ENCODE assay signal across 21 mouse cellular contexts in genomic region chr12:56905222-56905621, GRCm38 (mm10).
A peak's percentile ranks its signal among the peaks of the same experiment; 100 is the strongest.
DNase-seq lines count a peak whose midpoint lies in the region; ATAC-seq lines count a peak whose summit lies in the region.
"Had no signal": no experiment of that assay in that cellular context is flagged by ENCODE, and none has a peak within 500 bp of the region (broad histone marks: within the 10 kb centered on the region; RNA-seq: fewer than 3 reads in every experiment).

No protein-coding gene starts in this region.

- no peak overlapping the region for H3K9ac ChIP-seq in forebrain, embryonic 14.5 days (ENCODE audit: low read length)
- H3K9ac ChIP-seq in forebrain, embryonic 11.5 days (ENCODE audit: low read length) = no peak overlapping the region
- H3K9ac ChIP-seq in kidney, embryonic 16.5 days (replicated peaks; ENCODE audit: low read length) = no peak overlapping the region
- no peak overlapping the region for H3K9ac ChIP-seq in limb, embryonic 12.5 days (replicated peaks)
- H3K9ac ChIP-seq: embryonic facial prominence, embryonic 15.5 days; hindbrain, embryonic 14.5 days; limb, embryonic 15.5 days; liver, embryonic 15.5 days had no signal

- peak; percentile 23 for DNase-seq in forebrain, embryonic 14.5 days (ENCODE audit: low spot score)
- DNase-seq in forebrain, embryonic 11.5 days (ENCODE audit: low spot score) = no peak
- DNase-seq in kidney, postnatal 14 days = no peak
- DNase-seq in embryo, embryonic 10.5 days (ENCODE audit: low spot score) = peak; percentile 43
- no peak for DNase-seq in left cerebral cortex, adult 8-10 months (ENCODE audit: low spot score in 2 of 2)
- no peak for DNase-seq in spleen, adult 12 weeks (ENCODE audit: low spot score)
- DNase-seq: adrenal gland, postnatal 36 days; B cell, adult 2 months; cerebellum, adult 18-20 months; cerebellum, postnatal 36 days; right cerebral cortex, adult 18-20 months; thymus, postnatal 14 days had no signal

- no peak overlapping the region for H3K4me3 ChIP-seq in forebrain, embryonic 14.5 days (ENCODE audit: low read depth, low read length)
- no peak overlapping the region for H3K4me3 ChIP-seq in forebrain, embryonic 11.5 days (ENCODE audit: low read depth, low read length)
- no peak overlapping the region for H3K4me3 ChIP-seq in kidney, embryonic 16.5 days (ENCODE audit: low read length)
- 0 out of 2 replicates have a peak overlapping the region, but pooled peaks have one; percentile 11 for H3K4me3 ChIP-seq in limb, embryonic 12.5 days (replicated peaks)
- H3K4me3 ChIP-seq: embryonic facial prominence, embryonic 15.5 days; heart, embryonic 10.5 days; limb, embryonic 15.5 days; liver, embryonic 15.5 days had no signal

- H3K9me3 ChIP-seq in forebrain, embryonic 14.5 days (replicated peaks; ENCODE audit: control insufficient read depth, low read length) = no peaks in the 10 kb centered on the region
- H3K9me3 ChIP-seq in forebrain, embryonic 11.5 days (ENCODE audit: control insufficient read depth, low read length) = no peaks in the 10 kb centered on the region
- no peaks in the 10 kb centered on the region for H3K9me3 ChIP-seq in kidney, embryonic 16.5 days (ENCODE audit: low read length)
- no peaks in the 10 kb centered on the region for H3K9me3 ChIP-seq in limb, embryonic 12.5 days
- H3K9me3 ChIP-seq: embryonic facial prominence, embryonic 15.5 days; heart, embryonic 10.5 days; limb, embryonic 15.5 days; liver, embryonic 15.5 days had no signal

- no peaks in the 10 kb centered on the region for H3K36me3 ChIP-seq in forebrain, embryonic 14.5 days (ENCODE audit: control insufficient read depth, insufficient read depth, low read length)
- H3K36me3 ChIP-seq in forebrain, embryonic 11.5 days (ENCODE audit: control insufficient read depth, insufficient read depth, low read length) = no peaks in the 10 kb centered on the region
- no peaks in the 10 kb centered on the region for H3K36me3 ChIP-seq in kidney, embryonic 16.5 days (ENCODE audit: insufficient read depth, low read length)
- no peaks in the 10 kb centered on the region for H3K36me3 ChIP-seq in limb, embryonic 12.5 days
- H3K36me3 ChIP-seq: embryonic facial prominence, embryonic 15.5 days; heart, embryonic 10.5 days; limb, embryonic 15.5 days; liver, embryonic 15.5 days had no signal

- ATAC-seq in forebrain, embryonic 14.5 days = no peak; the same call in 1 of the 2 replicates
- ATAC-seq in forebrain, embryonic 11.5 days (replicated peaks; ENCODE audit: low FRiP score) = no peak
- 0 out of 2 replicates have a peak, but pooled peaks have one; percentile 44 for ATAC-seq in kidney, embryonic 16.5 days (ENCODE audit: low FRiP score, low TSS enrichment)
- peak; percentile 80; the same call in 1 of the 2 replicates for ATAC-seq in limb, embryonic 12.5 days (ENCODE audit: insufficient number of reproducible peaks, insufficient read depth, low FRiP score, low TSS enrichment, low read depth)
- ATAC-seq: midbrain, embryonic 16.5 days had no signal

- H3K27ac ChIP-seq in forebrain, embryonic 14.5 days (ENCODE audit: low read depth, low read length) = no peak overlapping the region
- H3K27ac ChIP-seq in forebrain, embryonic 11.5 days (ENCODE audit: low read depth, low read length) = no peak overlapping the region
- H3K27ac ChIP-seq in kidney, embryonic 16.5 days (ENCODE audit: low read length) = peak overlapping the region; percentile 41
- H3K27ac ChIP-seq in limb, embryonic 12.5 days = peak overlapping the region; percentile 73; the same call in 1 of the 2 replicates
- H3K27ac ChIP-seq: embryonic facial prominence, embryonic 15.5 days; heart, embryonic 10.5 days; hindbrain, embryonic 14.5 days; liver, embryonic 15.5 days; macrophage had no signal

- no peaks in the 10 kb centered on the region for H3K27me3 ChIP-seq in forebrain, embryonic 14.5 days (replicated peaks; ENCODE audit: control insufficient read depth, insufficient read depth, low read length)
- no peaks in the 10 kb centered on the region for H3K27me3 ChIP-seq in forebrain, embryonic 11.5 days (ENCODE audit: control insufficient read depth, insufficient read depth, low read length)
- no peaks in the 10 kb centered on the region for H3K27me3 ChIP-seq in kidney, embryonic 16.5 days (ENCODE audit: insufficient read depth, low read length)
- peaks cover 11% of the 10 kb centered on the region; the same call in 1 of the 2 replicates for H3K27me3 ChIP-seq in limb, embryonic 12.5 days
- H3K27me3 ChIP-seq: embryonic facial prominence, embryonic 15.5 days; liver, embryonic 15.5 days had no signal

- no peaks in the 10 kb centered on the region for H3K4me1 ChIP-seq in forebrain, embryonic 14.5 days (ENCODE audit: control insufficient read depth, insufficient read depth, low read length)
- H3K4me1 ChIP-seq in forebrain, embryonic 11.5 days (replicated peaks; ENCODE audit: control insufficient read depth, insufficient read depth, low read length) = no peaks in the 10 kb centered on the region
- 0 out of 2 replicates have a peak, but pooled peaks cover 6% of the 10 kb centered on the region for H3K4me1 ChIP-seq in kidney, embryonic 16.5 days (ENCODE audit: insufficient read depth, low read length)
- H3K4me1 ChIP-seq in limb, embryonic 12.5 days (replicated peaks) = peaks cover 23% of the 10 kb centered on the region
- H3K4me1 ChIP-seq: embryonic facial prominence, embryonic 15.5 days; heart, embryonic 10.5 days; liver, embryonic 15.5 days had no signal

- no peak overlapping the region for H3K4me2 ChIP-seq in forebrain, embryonic 14.5 days (ENCODE audit: low read length)
- H3K4me2 ChIP-seq in forebrain, embryonic 11.5 days (ENCODE audit: low read depth, low read length, severe bottlenecking) = no peak overlapping the region
- H3K4me2 ChIP-seq in kidney, embryonic 16.5 days (replicated peaks; ENCODE audit: low read depth, low read length) = no peak overlapping the region
- H3K4me2 ChIP-seq in limb, embryonic 12.5 days = peak overlapping the region; percentile 40
- H3K4me2 ChIP-seq: embryonic facial prominence, embryonic 15.5 days; hindbrain, embryonic 14.5 days; limb, embryonic 15.5 days; liver, embryonic 15.5 days had no signal

- WGBS in forebrain, embryonic 14.5 days = 21% methylated on average over 7 of the region's 7 CpGs
- 22% methylated on average over 7 of the region's 7 CpGs for WGBS in forebrain, embryonic 11.5 days
- 17% methylated on average over 7 of the region's 7 CpGs for WGBS in kidney, embryonic 16.5 days
- WGBS in limb, embryonic 12.5 days = 14% methylated on average over 7 of the region's 7 CpGs

Comparison
In these comparisons a context has a peak if more than half of its experiments do, and no peak if none do; other contexts are left out.
1. DNase-seq: peak in forebrain, embryonic 14.5 days (single experiment) and embryo, embryonic 10.5 days (single experiment); none in forebrain, embryonic 11.5 days (single experiment), kidney, postnatal 14 days (single experiment), left cerebral cortex, adult 8-10 months (0 of 2) and spleen, adult 12 weeks (single experiment).
2. ATAC-seq: peak in kidney, embryonic 16.5 days (single experiment) and limb, embryonic 12.5 days (single experiment); none in forebrain, embryonic 14.5 days (single experiment) and forebrain, embryonic 11.5 days (single experiment).
3. H3K27ac ChIP-seq: peak in kidney, embryonic 16.5 days (single experiment) and limb, embryonic 12.5 days (single experiment); none in forebrain, embryonic 14.5 days (single experiment) and forebrain, embryonic 11.5 days (single experiment).